Mouse (Mus musculus) left cerebral cortex, adult 11 months (tissue): ENCODE measurements around the gene Gm10639.
"Not testable (repeated sequence)": the region's sequence is repeated elsewhere in the genome, so short reads cannot be mapped to it uniquely, and the experiment has no call there.

ENCODE experiments used
- DNase-seq: peaks from one replicate; pipeline ENCODE4 v3.0.0; 2022; ENCODE audit warnings: low spot score

The Gm10639 gene

DNA sequence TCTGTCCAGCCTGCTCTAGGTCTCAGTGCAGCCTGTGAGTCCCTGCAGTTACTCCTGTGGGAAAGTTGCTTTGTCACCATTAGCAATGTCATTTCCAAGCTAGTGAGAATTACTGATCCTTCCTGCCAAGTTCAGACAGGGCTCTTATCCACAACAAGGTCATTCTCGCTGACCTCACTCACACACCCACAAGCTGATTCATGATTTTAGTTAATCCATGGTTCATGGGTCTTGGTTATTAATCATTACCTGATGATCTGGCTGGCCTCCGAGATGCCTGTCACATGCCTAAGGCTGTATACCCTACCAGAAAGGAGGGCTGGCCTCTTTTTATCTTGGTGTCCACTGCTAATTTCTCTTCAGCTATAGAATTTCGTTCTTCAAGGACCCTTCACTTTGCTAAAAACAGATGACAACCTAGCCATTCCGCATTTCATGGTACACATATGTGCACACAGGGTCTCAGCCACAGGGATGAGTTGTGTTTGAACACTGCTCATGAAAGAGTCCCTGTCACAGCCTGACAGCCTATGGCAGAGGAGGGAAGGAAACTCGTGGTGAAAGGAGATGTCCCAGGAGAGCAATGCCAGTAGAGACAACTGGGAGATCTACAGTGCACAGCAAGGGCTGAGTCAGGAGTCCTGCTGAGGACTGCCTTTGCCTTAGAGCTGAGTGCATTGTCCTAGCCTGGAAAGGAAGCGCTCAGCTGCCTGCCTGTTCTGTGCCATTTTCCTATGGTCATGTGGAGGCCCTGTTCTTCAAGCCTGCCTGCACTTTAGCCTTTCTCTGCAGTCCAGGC lies 58.7 kb downstream of the Gm10639 start:
- not testable (repeated sequence) for DNase-seq

DNA sequence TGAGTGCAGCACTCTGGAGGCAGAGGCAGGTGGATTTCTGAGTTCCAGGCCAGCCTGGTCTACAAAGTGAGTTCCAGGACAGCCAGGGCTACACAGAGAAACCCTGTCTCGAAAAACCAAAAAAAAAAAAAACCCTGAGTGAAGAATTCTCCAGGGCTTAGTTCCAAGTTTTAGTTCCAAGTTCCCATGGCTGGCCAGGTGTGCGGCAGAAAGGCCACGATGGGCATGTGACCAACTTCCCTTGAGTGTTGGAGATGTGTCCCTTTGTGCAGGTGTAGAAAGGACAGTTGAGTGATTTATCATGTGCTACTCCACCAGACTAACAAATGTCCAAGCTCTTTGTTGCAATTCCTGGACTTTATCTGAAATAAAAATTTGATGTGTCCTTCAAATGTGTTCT lies 59.4 kb downstream of the Gm10639 start:
- DNase-seq = not testable (repeated sequence)

DNA sequence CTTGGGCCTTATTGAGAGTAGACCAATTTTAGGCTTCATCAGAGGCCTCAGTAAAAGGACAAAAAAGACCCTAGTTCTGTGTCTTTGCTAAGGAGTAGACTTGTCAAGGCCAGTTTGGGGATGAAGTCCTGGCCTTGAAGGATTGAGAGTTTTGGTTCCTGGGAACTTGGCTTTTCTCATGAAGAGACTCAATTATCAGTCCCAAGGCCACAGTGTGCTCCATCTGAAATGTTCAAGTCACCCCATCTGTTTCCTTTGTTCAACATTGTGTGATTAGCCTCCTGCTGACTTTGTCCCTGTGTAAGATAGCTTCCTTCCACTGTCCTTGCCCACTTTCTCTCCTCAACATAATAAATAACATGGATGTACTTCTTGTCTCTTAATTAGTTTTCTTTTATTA lies 60.3 kb downstream of the Gm10639 start:
- not testable (repeated sequence) for DNase-seq

DNA sequence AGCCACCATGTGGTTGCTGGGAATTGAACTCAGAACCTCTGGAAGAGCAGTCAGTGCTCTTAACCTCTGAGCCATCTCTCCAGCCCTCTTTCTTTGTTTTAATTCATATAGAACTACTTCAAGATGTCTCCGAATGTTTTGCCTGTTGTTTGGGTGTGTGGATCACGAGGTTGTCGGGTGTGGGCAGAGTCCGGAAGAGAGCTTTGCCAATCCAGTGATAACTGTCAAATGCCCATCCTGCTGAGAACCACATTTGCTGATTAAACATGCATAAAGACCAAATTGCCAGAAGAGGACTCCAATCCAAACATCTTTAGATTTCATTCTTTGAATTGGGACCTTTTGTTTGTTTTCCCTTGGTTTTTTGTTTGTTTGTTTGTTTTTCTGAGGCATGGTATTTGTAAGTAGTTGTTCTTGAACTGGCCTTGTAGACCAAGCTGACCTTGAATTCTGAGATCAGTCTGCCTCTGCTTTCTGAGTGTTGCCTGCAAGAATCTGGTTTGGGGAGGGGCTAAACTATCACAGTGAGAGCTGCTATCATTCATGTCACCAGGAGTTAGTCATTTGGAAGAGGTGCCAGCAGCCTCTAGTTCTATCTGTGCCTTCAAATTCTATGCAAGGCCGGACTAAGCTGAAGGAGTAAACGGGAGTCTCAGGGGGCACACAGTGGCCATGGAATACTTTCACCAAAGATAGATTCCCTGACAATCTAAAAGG lies 61.9 kb downstream of the Gm10639 start:
- no peak for DNase-seq
